26 mouse cellular contexts compared by ENCODE assay signal in the genomic region with DNA sequence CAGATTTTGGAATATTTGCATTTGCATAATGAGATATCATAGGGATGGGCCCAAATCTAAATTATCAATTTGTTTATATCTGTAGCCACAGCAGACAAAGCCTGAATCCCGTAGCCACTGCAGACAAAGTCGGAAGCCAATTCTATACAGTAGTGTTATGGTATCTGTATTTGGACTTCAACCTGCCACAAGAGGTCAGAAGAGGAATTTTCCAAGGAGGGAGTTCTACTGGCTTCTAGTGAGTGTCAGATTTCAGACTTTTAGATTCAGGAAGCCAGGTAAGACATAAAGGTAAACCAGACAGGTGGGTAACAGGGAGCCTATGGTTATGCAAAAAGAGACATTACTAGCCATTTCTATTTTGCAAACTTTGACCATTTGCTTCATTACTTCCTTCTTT.
DNase-seq lines count a peak whose midpoint lies in the region; ATAC-seq and TF ChIP-seq lines count a peak whose summit lies in the region.
"Had no signal": no experiment of that assay in that cellular context is flagged by ENCODE, and none has a peak within 500 bp of the region (broad histone marks: within the 10 kb centered on the region; RNA-seq: fewer than 3 reads in every experiment).

No protein-coding gene starts in this region.

- no peaks in the 10 kb centered on the region for H3K27me3 ChIP-seq in lung, embryonic 14.5 days (ENCODE audit: insufficient read depth, low read length)
- no peaks in the 10 kb centered on the region for H3K27me3 ChIP-seq in CH12.LX (replicated peaks)
- no peaks in the 10 kb centered on the region for H3K27me3 ChIP-seq in intestine, embryonic 15.5 days (replicated peaks)
- no peaks in the 10 kb centered on the region for H3K27me3 ChIP-seq in splenic B cell, adult 2 months (ENCODE audit: control insufficient read depth, insufficient read depth, low read length, poor library complexity, severe bottlenecking)
- no peaks in the 10 kb centered on the region for H3K27me3 ChIP-seq in hindbrain, postnatal 0 days (ENCODE audit: insufficient read depth, low read length)
- H3K27me3 ChIP-seq: embryonic facial prominence, embryonic 12.5 days; embryonic facial prominence, embryonic 15.5 days; heart, embryonic 12.5 days; heart, embryonic 15.5 days had no signal

- H3K9me3 ChIP-seq in lung, embryonic 14.5 days (ENCODE audit: low read depth, low read length), result no peaks in the 10 kb centered on the region
- H3K9me3 ChIP-seq in CH12.LX (replicated peaks; ENCODE audit: low read length), result no peaks in the 10 kb centered on the region
- H3K9me3 ChIP-seq in intestine, embryonic 15.5 days, result no peaks in the 10 kb centered on the region
- H3K9me3 ChIP-seq in hindbrain, postnatal 0 days (ENCODE audit: low read length), result no peaks in the 10 kb centered on the region
- H3K9me3 ChIP-seq: embryonic facial prominence, embryonic 12.5 days; embryonic facial prominence, embryonic 15.5 days; heart, embryonic 12.5 days; heart, embryonic 15.5 days had no signal

- 73% methylated on average over 2 of the region's 2 CpGs for WGBS in lung, embryonic 14.5 days
- 90% methylated on average over 2 of the region's 2 CpGs for WGBS in intestine, embryonic 15.5 days
- WGBS in hindbrain, postnatal 0 days, result 90% methylated on average over 2 of the region's 2 CpGs

- peak; percentile 68; the same call in 1 of the 2 replicates for ATAC-seq in lung, embryonic 14.5 days (ENCODE audit: insufficient read depth)
- ATAC-seq in intestine, embryonic 15.5 days, result 0 out of 2 replicates have a peak, but pooled peaks have one; percentile 49
- ATAC-seq in hindbrain, postnatal 0 days, result no peak
- ATAC-seq: activated CD4-positive, CD25-positive, alpha-beta regulatory T cell, adult 4 months; CD4-positive, CD25-positive, alpha-beta regulatory T cell, adult 4 months; forebrain, embryonic 14.5 days; forebrain, postnatal 0 days had no signal

- H3K4me3 ChIP-seq in lung, embryonic 14.5 days (ENCODE audit: low read depth, low read length), result no peak overlapping the region
- no peak overlapping the region for H3K4me3 ChIP-seq in CH12.LX (replicated peaks in 1 of 3; ENCODE audit: low read depth in 2 of 3, low read length in 2 of 3, poor library complexity in 1 of 3)
- H3K4me3 ChIP-seq in intestine, embryonic 15.5 days (replicated peaks), result no peak overlapping the region
- H3K4me3 ChIP-seq in hindbrain, postnatal 0 days (ENCODE audit: low read length), result no peak overlapping the region
- H3K4me3 ChIP-seq: embryonic facial prominence, embryonic 12.5 days; embryonic facial prominence, embryonic 15.5 days; gastrocnemius, adult 2 months; heart, embryonic 12.5 days; heart, embryonic 15.5 days had no signal

- DNase-seq in lung, embryonic 14.5 days, result no peak
- DNase-seq in lung, postnatal 10 days, result no peak
- no peak for DNase-seq in CH12.LX (ENCODE audit: extremely low read depth)
- DNase-seq in splenic B cell, adult 2 months (ENCODE audit: low read depth, low spot score), result peak; percentile 8
- DNase-seq in cerebellum, adult 11 months, result no peak
- DNase-seq in hindbrain, postnatal 0 days (ENCODE audit: low spot score), result no peak
- DNase-seq: adrenal gland, adult 8-10 months; adrenal gland, postnatal 25 days; cerebellum, adult 18-20 months; cerebellum, adult 9-11 months; cerebellum, postnatal 25 days; forebrain, postnatal 0 days; gastrocnemius, adult 2 months; gastrocnemius, postnatal 14 days; heart, adult 18-20 months; heart, postnatal 10 days; heart, postnatal 4 days had no signal

- H3K79me2 ChIP-seq in CH12.LX (replicated peaks; ENCODE audit: control insufficient read depth, extremely low read depth, insufficient read depth, poor library complexity, severe bottlenecking), result no peaks in the 10 kb centered on the region; the same call in 1 of the 2 replicates

- no peak for TF ChIP-seq CTCF in lung, embryonic 14.5 days (IDR thresholded peaks at IDR 0.05; ENCODE audit: low read depth)
- TF ChIP-seq CTCF in CH12.LX (conservative IDR thresholded peaks at IDR 0.05 in 1 of 2, IDR thresholded peaks at IDR 0.05 in 1 of 2; ENCODE audit: low read depth in 2 of 2, low read length in 2 of 2), result peak in 1 of 2 experiments; percentile 25; a peak in 1 of 4 replicates
- TF ChIP-seq CTCF in hindbrain, postnatal 0 days (IDR thresholded peaks at IDR 0.05; ENCODE audit: low read depth), result no peak

- no peak for TF ChIP-seq EP300 in CH12.LX (IDR thresholded peaks at IDR 0.05; ENCODE audit: low read length)

- dilution Hi-C loops in CH12.LX (cut with MboI; ENCODE audit: extremely low pct_ligation_motif_present, extremely low pct_unique_long_range_greater_than_20kb, low sequenced_read_pairs), result no loop called here

- H3K4me2 ChIP-seq in lung, embryonic 14.5 days, result no peak overlapping the region
- H3K4me2 ChIP-seq in CH12.LX (ENCODE audit: insufficient read depth, low read depth, poor library complexity, severe bottlenecking), result no peak overlapping the region
- no peak overlapping the region for H3K4me2 ChIP-seq in intestine, embryonic 15.5 days (replicated peaks)
- H3K4me2 ChIP-seq in hindbrain, postnatal 0 days (ENCODE audit: low read depth, low read length), result no peak overlapping the region
- H3K4me2 ChIP-seq: embryonic facial prominence, embryonic 12.5 days; embryonic facial prominence, embryonic 15.5 days; heart, embryonic 12.5 days; heart, embryonic 15.5 days; hindbrain, embryonic 14.5 days had no signal

- H3K27ac ChIP-seq in lung, embryonic 14.5 days (ENCODE audit: low read depth), result no peak overlapping the region
- no peak overlapping the region for H3K27ac ChIP-seq in CH12.LX (ENCODE audit: insufficient read depth, low read depth)
- no peak overlapping the region for H3K27ac ChIP-seq in intestine, embryonic 15.5 days
- H3K27ac ChIP-seq in hindbrain, postnatal 0 days, result no peak overlapping the region
- H3K27ac ChIP-seq: embryonic facial prominence, embryonic 12.5 days; embryonic facial prominence, embryonic 15.5 days; gastrocnemius, adult 2 months; heart, embryonic 15.5 days; hindbrain, embryonic 14.5 days had no signal

- H3K4me1 ChIP-seq in lung, embryonic 14.5 days (ENCODE audit: insufficient read depth), result no peaks in the 10 kb centered on the region
- peaks cover 0 to 2% of the 10 kb centered on the region in 2 experiments; a peak in 1 of 4 replicates for H3K4me1 ChIP-seq in CH12.LX (ENCODE audit: control insufficient read depth in 1 of 2, insufficient read depth in 2 of 2)
- no peaks in the 10 kb centered on the region for H3K4me1 ChIP-seq in intestine, embryonic 15.5 days (replicated peaks)
- no peaks in the 10 kb centered on the region for H3K4me1 ChIP-seq in hindbrain, postnatal 0 days (ENCODE audit: insufficient read depth, low read length)
- H3K4me1 ChIP-seq: embryonic facial prominence, embryonic 12.5 days; embryonic facial prominence, embryonic 15.5 days had no signal

- in situ Hi-C loops in CH12.LX (cut with MboI; ENCODE audit: low pct_ligation_motif_present, low pct_unique_long_range_greater_than_20kb, low sequenced_read_pairs), result no loop called here

- TF ChIP-seq POLR2A in CH12.LX (IDR thresholded peaks at IDR 0.05; ENCODE audit: low read depth, low read length), result no peak

- H3K36me3 ChIP-seq in lung, embryonic 14.5 days (ENCODE audit: insufficient read depth), result no peaks in the 10 kb centered on the region
- peaks cover 0 to 22% of the 10 kb centered on the region in 2 experiments for H3K36me3 ChIP-seq in CH12.LX (replicated peaks in 1 of 2; ENCODE audit: control insufficient read depth in 1 of 2, insufficient read depth in 1 of 2, low read length in 1 of 2)
- no peaks in the 10 kb centered on the region for H3K36me3 ChIP-seq in intestine, embryonic 15.5 days
- no peaks in the 10 kb centered on the region for H3K36me3 ChIP-seq in splenic B cell, adult 2 months (ENCODE audit: control insufficient read depth, insufficient read depth, low read length, poor library complexity, severe bottlenecking)
- H3K36me3 ChIP-seq in hindbrain, postnatal 0 days (ENCODE audit: insufficient read depth, low read length), result no peaks in the 10 kb centered on the region
- H3K36me3 ChIP-seq: embryonic facial prominence, embryonic 12.5 days; heart, embryonic 15.5 days had no signal

- no peak overlapping the region for H3K9ac ChIP-seq in lung, embryonic 14.5 days
- H3K9ac ChIP-seq in CH12.LX (ENCODE audit: insufficient read depth, low read depth), result no peak overlapping the region
- no peak overlapping the region for H3K9ac ChIP-seq in intestine, embryonic 15.5 days
- no peak overlapping the region for H3K9ac ChIP-seq in hindbrain, postnatal 0 days (replicated peaks; ENCODE audit: low read length)
- H3K9ac ChIP-seq: embryonic facial prominence, embryonic 12.5 days; embryonic facial prominence, embryonic 15.5 days; forebrain, postnatal 0 days; heart, embryonic 12.5 days; heart, embryonic 15.5 days; hindbrain, embryonic 14.5 days had no signal

- peak; percentile 7 for TF ChIP-seq RAD21 in CH12.LX (IDR thresholded peaks at IDR 0.05; ENCODE audit: low read depth, low read length)

TF ChIP-seq in CH12.LX, 34 proteins besides CTCF, POLR2A, EP300 and RAD21:
- TF ChIP-seq SMC3 (IDR thresholded peaks at IDR 0.05; ENCODE audit: low read depth, low read length) (peak; percentile 29), IRF4 (IDR thresholded peaks at IDR 0.05; ENCODE audit: low read depth, low read length) (no peak)
